Mouse (Mus musculus): Measurements from ENCODE around the gene Rnps1.

DNA sequence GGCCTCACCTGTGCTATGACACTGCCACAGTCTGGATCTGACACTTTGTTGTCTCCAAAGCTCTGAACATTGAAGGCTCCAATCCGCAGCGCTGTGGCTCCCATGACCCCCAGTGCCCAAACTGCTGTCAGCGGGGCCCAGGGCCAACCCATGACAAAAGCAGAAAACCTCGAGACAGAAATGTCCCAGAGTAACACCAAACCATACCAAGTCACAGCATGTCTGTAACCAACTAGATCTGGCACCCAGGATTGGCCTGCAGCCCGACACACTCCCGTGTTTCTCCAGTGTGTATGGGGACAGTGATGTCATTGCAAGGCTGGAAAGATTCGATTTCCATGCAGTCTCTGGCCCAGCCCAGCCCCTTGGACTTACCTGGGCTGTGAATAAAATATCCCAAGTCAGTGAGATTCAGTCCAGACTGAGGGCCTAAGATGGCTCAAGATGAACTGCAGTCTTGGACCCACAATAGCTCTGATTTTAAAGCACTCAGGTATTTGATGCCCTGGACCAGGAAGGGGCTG, 28.3 kb downstream of the Rnps1 start, which contains the start of gene Dnase1l2:
- TF ChIP-seq POLR2A (IDR thresholded peaks at IDR 0.05; ENCODE audit: low read depth, low read length): no peak
- TF ChIP-seq CTCF (conservative IDR thresholded peaks at IDR 0.05 in 1 of 2, IDR thresholded peaks at IDR 0.05 in 1 of 2; ENCODE audit: low read depth in 2 of 2, low read length in 2 of 2): no peak
- TF ChIP-seq TCF12 (IDR thresholded peaks at IDR 0.05; ENCODE audit: low read depth, low read length): no peak
- no peak for TF ChIP-seq MYC (IDR thresholded peaks at IDR 0.05; ENCODE audit: low read depth, low read length)
